Mouse (Mus musculus) naive thymus-derived CD4-positive, alpha-beta T cell, adult 5 months (primary cell): ENCODE data around the gene Gm6482. TPM values are rescaled to one million over a fixed set of nuclear protein-coding genes. Genes with fewer than 3 reads are reported as not detected.

Experiments
- polyA plus RNA-seq: library from polyadenylated mRNA; unstranded; fragments of 100-300 nt; shearing (Covaris generic); gene quantifications from one replicate; pipeline ENCODE4 v1.2.1, GENCODE M21; 2017

Gm6482 gene
- polyA plus RNA-seq: not detected

GRCm38 (mm10) chr14:41408181-41408580 is at the start of gene Gm6482:
Gene Gm6482 (minus strand): TSS chr14:41408281.

GRCm38 (mm10) chr14:41453418-41453817 is 45.3 kb upstream of the Gm6482 start, which contains the start of gene Gm7954:
Gene Gm7954 (minus strand): TSS chr14:41453518.

DNA sequence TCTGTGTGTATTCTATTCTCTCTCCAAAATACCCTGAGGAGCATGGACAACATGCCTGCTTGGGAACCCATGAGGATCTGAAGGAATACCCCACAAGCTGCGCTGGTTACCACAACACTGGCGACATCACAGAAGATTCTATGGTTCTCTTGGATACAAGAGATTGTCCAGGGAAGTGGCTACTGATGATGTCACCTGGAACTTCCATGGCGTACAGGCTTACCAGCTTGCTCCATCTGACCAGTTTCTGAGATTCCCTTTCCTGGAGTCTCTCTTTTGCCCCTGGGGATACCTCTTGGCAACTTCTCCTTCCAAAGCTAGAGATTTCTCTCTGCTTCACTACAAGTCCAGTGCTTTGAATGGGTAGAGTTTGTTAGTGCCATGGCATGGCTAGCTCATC is 21.8 kb downstream of the Gm6482 start, which contains the start of gene Gm7945:
Gene Gm7945, minus strand, starts transcription at position 101 of the 400 bp plus-strand sequence.

Other genes starting within 250 kb of the Gm6482 start
- not detected for gene Sftpd, start 223.1 kb downstream of the Gm6482 start, polyA plus RNA-seq
- not detected for gene Gm2832, start 129.5 kb downstream of the Gm6482 start, polyA plus RNA-seq
- gene Gm5798, start 59.7 kb downstream of the Gm6482 start, polyA plus RNA-seq: not detected
- gene Gm7945, start 21.9 kb downstream of the Gm6482 start, polyA plus RNA-seq: not detected
- gene Gm7954, start 45.2 kb upstream of the Gm6482 start, polyA plus RNA-seq: not detected
- not detected for gene Gm3486, start 81.2 kb upstream of the Gm6482 start, polyA plus RNA-seq
- gene Gm7970, start 147.3 kb upstream of the Gm6482 start, polyA plus RNA-seq: not detected
- not detected for gene 1700049E17Rik2, start 164.9 kb upstream of the Gm6482 start, polyA plus RNA-seq
- gene Gm3072, start 216.3 kb upstream of the Gm6482 start, polyA plus RNA-seq: not detected
- not detected for gene Gm3676, start 238.2 kb upstream of the Gm6482 start, polyA plus RNA-seq